Mouse (Mus musculus): ENCODE measurements around the gene Tfr2.

DNA sequence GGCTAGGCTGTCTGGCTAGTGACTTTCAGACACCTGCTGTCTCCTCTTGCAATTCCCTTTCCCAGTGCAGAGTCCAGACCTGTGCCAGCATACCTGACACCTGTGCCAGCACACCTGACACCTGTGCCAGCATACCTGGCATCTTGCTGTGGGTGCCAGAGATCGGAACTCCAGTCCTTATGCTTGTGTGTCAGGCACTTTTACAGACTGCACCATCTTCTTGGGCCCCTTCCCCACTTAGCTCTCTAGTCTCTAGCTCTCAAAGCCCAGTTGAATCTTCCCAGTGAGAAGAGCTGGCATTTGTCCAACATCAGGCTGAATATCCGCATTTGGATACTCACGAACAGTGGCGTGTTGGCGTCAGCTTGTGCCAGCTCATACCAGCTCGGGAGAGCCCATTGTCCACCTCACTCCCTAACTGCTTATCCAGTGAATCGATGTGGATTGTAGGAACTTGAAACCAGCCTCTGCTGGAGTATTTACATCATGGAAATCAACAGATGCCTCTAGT lies 30.3 kb upstream of the Tfr2 start:
- TF ChIP-seq CTCF (IDR thresholded peaks at IDR 0.05; ENCODE audit: low read depth, low read length) = no peak
- TF ChIP-seq POLR2A (IDR thresholded peaks at IDR 0.05; ENCODE audit: extremely low read depth, insufficient read depth, low read length) = no peak
